Mouse (Mus musculus) small intestine, adult 2 months (tissue): ENCODE data around the gene Olfr323.

ENCODE experiments used
- CTCF ChIP-seq: fragments of 200-500 bp; IDR thresholded peaks from 2 replicates; pipeline ENCODE4 v1.5.1; 2012; ENCODE audit warnings: low read depth, mild to moderate bottlenecking, control low read depth, inconsistent platforms, low read length, moderate library complexity, mixed read lengths; ENCODE audit not compliant: insufficient replicate concordance, insufficient read length; ENCODE audit errors: extremely low read depth
- POLR2A ChIP-seq: fragments of 200-500 bp; IDR thresholded peaks from 2 replicates; pipeline ENCODE4 v1.6.1; 2012; ENCODE audit warnings: low read depth, mild to moderate bottlenecking, control low read depth, inconsistent platforms, low read length, moderate library complexity

DNA sequence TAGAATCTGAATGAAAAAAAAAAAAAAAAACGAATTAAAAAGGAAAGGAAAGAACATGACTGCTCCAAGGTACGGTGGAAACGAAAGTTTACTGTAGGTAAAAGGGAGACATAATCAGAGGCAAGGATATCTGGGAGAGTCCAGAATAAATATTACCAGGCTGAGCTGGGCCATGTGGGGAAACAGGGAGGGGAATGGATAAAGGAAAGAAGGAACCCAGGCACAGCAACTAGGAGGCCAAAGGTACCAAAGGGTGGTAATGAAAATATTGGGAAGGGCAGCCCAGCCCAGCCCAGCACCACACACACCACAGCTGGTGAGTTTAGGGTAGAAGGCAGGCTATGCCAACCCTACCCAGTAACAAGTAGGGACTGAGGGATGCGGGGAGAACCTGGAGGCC, 4.6 kb upstream of the Olfr323 start:
- TF ChIP-seq POLR2A (no peak), CTCF (no peak)
